Mouse (Mus musculus): ENCODE measurements around the gene Txndc2. TPM values are rescaled to one million over a fixed set of nuclear protein-coding genes. Genes with fewer than 3 reads are reported as not detected.

The Txndc2 gene
- polyA plus RNA-seq, 1 experiment from 2014 or later: not detected

GRCm38 (mm10) chr17:65662662-65663061 lies 20.7 kb upstream of the Txndc2 start:
- H3K9ac ChIP-seq (ENCODE audit: low read depth, low read length): no peak overlapping the region
- no peak for ATAC-seq (ENCODE audit: low FRiP score, low TSS enrichment)
- no peaks in the 10 kb centered on the region for H3K36me3 ChIP-seq (ENCODE audit: control insufficient read depth, insufficient read depth, low read length)
- H3K4me2 ChIP-seq (replicated peaks; ENCODE audit: low read depth, low read length): no peak overlapping the region
- 0 out of 2 replicates have a peak, but pooled peaks cover 2% of the 10 kb centered on the region for H3K4me1 ChIP-seq (ENCODE audit: control insufficient read depth, insufficient read depth, low read length)
- WGBS: 88% methylated on average over 3 of the region's 3 CpGs
- H3K27ac ChIP-seq (ENCODE audit: low read depth, low read length): no peak overlapping the region
- H3K4me3 ChIP-seq (ENCODE audit: low read length): no peak overlapping the region
- H3K9me3 ChIP-seq (ENCODE audit: control insufficient read depth, low read length): no peaks in the 10 kb centered on the region
- H3K27me3 ChIP-seq (ENCODE audit: control insufficient read depth, insufficient read depth, low read length): no peaks in the 10 kb centered on the region

- no peak overlapping the region for H3K4me3 ChIP-seq (ENCODE audit: low read length)
- H3K27ac ChIP-seq (ENCODE audit: low read depth, low read length): no peak overlapping the region
- H3K36me3 ChIP-seq (ENCODE audit: control insufficient read depth, insufficient read depth, low read length): no peaks in the 10 kb centered on the region
- no peaks in the 10 kb centered on the region for H3K27me3 ChIP-seq (ENCODE audit: control insufficient read depth, insufficient read depth, low read length)
- H3K9me3 ChIP-seq (ENCODE audit: control insufficient read depth, low read length): no peaks in the 10 kb centered on the region
- ATAC-seq (ENCODE audit: low FRiP score, low TSS enrichment): no peak
- no peaks in the 10 kb centered on the region for H3K4me1 ChIP-seq (ENCODE audit: control insufficient read depth, insufficient read depth, low read length)
- no peak overlapping the region for H3K4me2 ChIP-seq (replicated peaks; ENCODE audit: low read depth, low read length)
- WGBS: 77% methylated on average over 2 of the region's 2 CpGs
- no peak overlapping the region; the same call in 1 of the 2 replicates for H3K9ac ChIP-seq (ENCODE audit: low read depth, low read length)
Measured at GRCm38 (mm10) chr17:65658416-65658815, 16.4 kb upstream of the Txndc2 start.

- H3K36me3 ChIP-seq (ENCODE audit: control insufficient read depth, insufficient read depth, low read length): no peaks in the 10 kb centered on the region
- no peaks in the 10 kb centered on the region for H3K4me1 ChIP-seq (ENCODE audit: control insufficient read depth, insufficient read depth, low read length)
- no peaks in the 10 kb centered on the region for H3K27me3 ChIP-seq (ENCODE audit: control insufficient read depth, insufficient read depth, low read length)
- H3K27ac ChIP-seq (ENCODE audit: low read depth, low read length): no peak overlapping the region
- H3K9ac ChIP-seq (ENCODE audit: low read depth, low read length): no peak overlapping the region
- no peak for ATAC-seq (ENCODE audit: low FRiP score, low TSS enrichment)
- 95% methylated on average over 9 of the region's 9 CpGs for WGBS
- no peaks in the 10 kb centered on the region for H3K9me3 ChIP-seq (ENCODE audit: control insufficient read depth, low read length)
- H3K4me3 ChIP-seq (ENCODE audit: low read length): no peak overlapping the region
- H3K4me2 ChIP-seq (replicated peaks; ENCODE audit: low read depth, low read length): no peak overlapping the region
Measured at GRCm38 (mm10) chr17:65657958-65658357, 16.0 kb upstream of the Txndc2 start.

GRCm38 (mm10) chr17:65656731-65657130 lies 14.8 kb upstream of the Txndc2 start:
- Histone ChIP-seq H3K27ac (ENCODE audit: low read depth, low read length) (no peak overlapping the region), H3K4me3 (ENCODE audit: low read length) (no peak overlapping the region), H3K36me3 (ENCODE audit: control insufficient read depth, insufficient read depth, low read length) (no peaks in the 10 kb centered on the region), H3K4me1 (ENCODE audit: control insufficient read depth, insufficient read depth, low read length) (no peaks in the 10 kb centered on the region), H3K4me2 (replicated peaks; ENCODE audit: low read depth, low read length) (no peak overlapping the region), H3K9ac (ENCODE audit: low read depth, low read length) (no peak overlapping the region), H3K9me3 (ENCODE audit: control insufficient read depth, low read length) (no peaks in the 10 kb centered on the region), H3K27me3 (ENCODE audit: control insufficient read depth, insufficient read depth, low read length) (no peaks in the 10 kb centered on the region)
- 96% methylated on average over 6 of the region's 6 CpGs for WGBS
- no peak for ATAC-seq (ENCODE audit: low FRiP score, low TSS enrichment)

- Histone ChIP-seq H3K27ac (ENCODE audit: low read depth, low read length) (no peak overlapping the region), H3K9me3 (ENCODE audit: control insufficient read depth, low read length) (no peaks in the 10 kb centered on the region), H3K27me3 (ENCODE audit: control insufficient read depth, insufficient read depth, low read length) (no peaks in the 10 kb centered on the region), H3K4me1 (ENCODE audit: control insufficient read depth, insufficient read depth, low read length) (no peaks in the 10 kb centered on the region), H3K4me2 (replicated peaks; ENCODE audit: low read depth, low read length) (no peak overlapping the region), H3K36me3 (ENCODE audit: control insufficient read depth, insufficient read depth, low read length) (no peaks in the 10 kb centered on the region), H3K4me3 (ENCODE audit: low read length) (no peak overlapping the region), H3K9ac (ENCODE audit: low read depth, low read length) (no peak overlapping the region)
- ATAC-seq (ENCODE audit: low FRiP score, low TSS enrichment): no peak
- WGBS: 91% methylated on average over 8 of the region's 8 CpGs
Measured at GRCm38 (mm10) chr17:65656076-65656475, 14.1 kb upstream of the Txndc2 start.

GRCm38 (mm10) chr17:65655608-65656007 lies 13.6 kb upstream of the Txndc2 start:
- H3K27ac ChIP-seq (ENCODE audit: low read depth, low read length): no peak overlapping the region
- no peaks in the 10 kb centered on the region for H3K27me3 ChIP-seq (ENCODE audit: control insufficient read depth, insufficient read depth, low read length)
- no peaks in the 10 kb centered on the region for H3K9me3 ChIP-seq (ENCODE audit: control insufficient read depth, low read length)
- no peak overlapping the region for H3K9ac ChIP-seq (ENCODE audit: low read depth, low read length)
- no peaks in the 10 kb centered on the region for H3K36me3 ChIP-seq (ENCODE audit: control insufficient read depth, insufficient read depth, low read length)
- H3K4me3 ChIP-seq (ENCODE audit: low read length): no peak overlapping the region
- no peak overlapping the region for H3K4me2 ChIP-seq (replicated peaks; ENCODE audit: low read depth, low read length)
- ATAC-seq (ENCODE audit: low FRiP score, low TSS enrichment): no peak
- H3K4me1 ChIP-seq (ENCODE audit: control insufficient read depth, insufficient read depth, low read length): no peaks in the 10 kb centered on the region
- 93% methylated on average over 4 of the region's 4 CpGs for WGBS

GRCm38 (mm10) chr17:65650598-65650997 lies 8.6 kb upstream of the Txndc2 start:
- H3K27me3 ChIP-seq (ENCODE audit: control insufficient read depth, insufficient read depth, low read length): no peaks in the 10 kb centered on the region
- no peaks in the 10 kb centered on the region for H3K4me1 ChIP-seq (ENCODE audit: control insufficient read depth, insufficient read depth, low read length)
- no peaks in the 10 kb centered on the region for H3K9me3 ChIP-seq (ENCODE audit: control insufficient read depth, low read length)
- H3K4me2 ChIP-seq (replicated peaks; ENCODE audit: low read depth, low read length): no peak overlapping the region
- no peaks in the 10 kb centered on the region for H3K36me3 ChIP-seq (ENCODE audit: control insufficient read depth, insufficient read depth, low read length)
- H3K4me3 ChIP-seq (ENCODE audit: low read length): no peak overlapping the region
- ATAC-seq (ENCODE audit: low FRiP score, low TSS enrichment): no peak
- no peak overlapping the region for H3K9ac ChIP-seq (ENCODE audit: low read depth, low read length)
- 89% methylated on average over 6 of the region's 6 CpGs for WGBS
- H3K27ac ChIP-seq (ENCODE audit: low read depth, low read length): no peak overlapping the region

- no peak for ATAC-seq (ENCODE audit: low FRiP score, low TSS enrichment)
- no peaks in the 10 kb centered on the region for H3K4me1 ChIP-seq (ENCODE audit: control insufficient read depth, insufficient read depth, low read length)
- H3K27me3 ChIP-seq (ENCODE audit: control insufficient read depth, insufficient read depth, low read length): no peaks in the 10 kb centered on the region
- H3K9me3 ChIP-seq (ENCODE audit: control insufficient read depth, low read length): no peaks in the 10 kb centered on the region
- no peak overlapping the region for H3K4me2 ChIP-seq (replicated peaks; ENCODE audit: low read depth, low read length)
- H3K4me3 ChIP-seq (ENCODE audit: low read length): no peak overlapping the region
- H3K36me3 ChIP-seq (ENCODE audit: control insufficient read depth, insufficient read depth, low read length): no peaks in the 10 kb centered on the region
- no peak overlapping the region for H3K27ac ChIP-seq (ENCODE audit: low read depth, low read length)
- WGBS: 77% methylated on average over 2 of the region's 2 CpGs
- H3K9ac ChIP-seq (ENCODE audit: low read depth, low read length): no peak overlapping the region
Measured at GRCm38 (mm10) chr17:65649175-65649493, 7.2 kb upstream of the Txndc2 start.

GRCm38 (mm10) chr17:65648371-65649174 lies 6.6 kb upstream of the Txndc2 start:
- no peaks in the 10 kb centered on the region; the same call in 1 of the 2 replicates for H3K4me1 ChIP-seq (ENCODE audit: control insufficient read depth, insufficient read depth, low read length)
- no peak overlapping the region for H3K4me2 ChIP-seq (replicated peaks; ENCODE audit: low read depth, low read length)
- ATAC-seq (ENCODE audit: low FRiP score, low TSS enrichment): no peak
- no peaks in the 10 kb centered on the region for H3K36me3 ChIP-seq (ENCODE audit: control insufficient read depth, insufficient read depth, low read length)
- H3K27ac ChIP-seq (ENCODE audit: low read depth, low read length): no peak overlapping the region
- H3K9ac ChIP-seq (ENCODE audit: low read depth, low read length): no peak overlapping the region
- no peaks in the 10 kb centered on the region for H3K9me3 ChIP-seq (ENCODE audit: control insufficient read depth, low read length)
- no peak overlapping the region for H3K4me3 ChIP-seq (ENCODE audit: low read length)
- WGBS: 84% methylated on average over 9 of the region's 9 CpGs
- H3K27me3 ChIP-seq (ENCODE audit: control insufficient read depth, insufficient read depth, low read length): no peaks in the 10 kb centered on the region
